Mouse (Mus musculus) monocyte, adult 2 months (primary cell): ENCODE results near the gene Tril.

Experiments
- DNase-seq, 2 experiments: peaks; one replicate each; pipeline ENCODE4 v3.0.0; 2022; ENCODE audit warnings: low spot score in 2 of 2, low read depth in 1 of 2

The Tril gene

GRCm38 (mm10) chr6:53820486-53820985 is at the start of gene Tril:
Gene Tril, minus strand, starts transcription at chr6:53820830.
- DNase-seq = no peak

GRCm38 (mm10) chr6:53863011-53863410 is 42.4 kb upstream of the Tril start:
- no peak for DNase-seq

- DNase-seq = no peak
Observed at GRCm38 (mm10) chr6:53859106-53859505, 38.5 kb upstream of the Tril start.

GRCm38 (mm10) chr6:53857822-53858221 is 37.2 kb upstream of the Tril start:
- DNase-seq = no peak

- no peak for DNase-seq
Observed at GRCm38 (mm10) chr6:53856775-53857174, 36.1 kb upstream of the Tril start.

GRCm38 (mm10) chr6:53854971-53855856 is 34.6 kb upstream of the Tril start:
- DNase-seq = no peak

- no peak for DNase-seq
Observed at GRCm38 (mm10) chr6:53854226-53854625, 33.6 kb upstream of the Tril start.

GRCm38 (mm10) chr6:53853546-53853945 is 32.9 kb upstream of the Tril start:
- no peak for DNase-seq

- DNase-seq = no peak
Observed at GRCm38 (mm10) chr6:53844626-53845025, 24.0 kb upstream of the Tril start.

- no peak for DNase-seq
Observed at GRCm38 (mm10) chr6:53825213-53825612, 4.6 kb upstream of the Tril start.

- DNase-seq = no peak
Observed at GRCm38 (mm10) chr6:53821041-53821501, 441 bp upstream of the Tril start.

- DNase-seq = no peak
Observed at GRCm38 (mm10) chr6:53819761-53820485, 707 bp downstream of the Tril start.

GRCm38 (mm10) chr6:53818732-53819661 is 1.6 kb downstream of the Tril start:
- no peak for DNase-seq

GRCm38 (mm10) chr6:53818264-53818731 is 2.3 kb downstream of the Tril start:
- DNase-seq = no peak

GRCm38 (mm10) chr6:53817763-53818174 is 2.9 kb downstream of the Tril start:
- no peak for DNase-seq

GRCm38 (mm10) chr6:53816661-53817060 is 4.0 kb downstream of the Tril start:
- DNase-seq = no peak

- DNase-seq = no peak
Observed at GRCm38 (mm10) chr6:53815691-53816090, 4.9 kb downstream of the Tril start.

- DNase-seq = no peak
Observed at GRCm38 (mm10) chr6:53814214-53814613, 6.4 kb downstream of the Tril start.

- DNase-seq = no peak
Observed at GRCm38 (mm10) chr6:53812242-53812641, 8.4 kb downstream of the Tril start.

- no peak for DNase-seq
Observed at GRCm38 (mm10) chr6:53808801-53809200, 11.8 kb downstream of the Tril start.

- DNase-seq = no peak
Observed at GRCm38 (mm10) chr6:53807185-53807584, 13.4 kb downstream of the Tril start.
